Comparison of ENCODE assay signal across 9 mouse cellular contexts in genomic region chr17:31074666-31075065, GRCm38 (mm10). TPM values are rescaled to one million over a fixed set of nuclear protein-coding genes. Genes with fewer than 3 reads are reported as not detected.
DNase-seq lines count a peak whose midpoint lies in the region; ATAC-seq and TF ChIP-seq lines count a peak whose summit lies in the region.
"Had no signal": no experiment of that assay in that cellular context is flagged by ENCODE, and none has a peak within 500 bp of the region (broad histone marks: within the 10 kb centered on the region; RNA-seq: fewer than 3 reads in every experiment).

No protein-coding gene starts in this region.

- H3K4me2 ChIP-seq in neural tube, embryonic 15.5 days: no peak overlapping the region

- peak overlapping the region; percentile 28 for H3K27ac ChIP-seq in left cerebral cortex, adult 2 months
- 0 out of 2 replicates have a peak overlapping the region, but pooled peaks have one; percentile 88 for H3K27ac ChIP-seq in neural tube, embryonic 15.5 days (replicated peaks)

- H3K27me3 ChIP-seq in neural tube, embryonic 15.5 days (replicated peaks): no peaks in the 10 kb centered on the region

- H3K36me3 ChIP-seq in neural tube, embryonic 15.5 days: no peaks in the 10 kb centered on the region

- no peak overlapping the region for H3K4me3 ChIP-seq in left cerebral cortex, adult 2 months
- no peak overlapping the region for H3K4me3 ChIP-seq in neural tube, embryonic 15.5 days (replicated peaks)

- intact Hi-C loops in left cerebral cortex, adult 2 months (cut with DNase I): no loop called here
- intact Hi-C loops in left cerebral cortex, postnatal 36 days (cut with DNase I): loop anchor here (5.0 kb wide), 1 partner anchor 237 kb away; no protein-coding TSS in a partner anchor

- DNase-seq in left cerebral cortex, adult 2 months (ENCODE audit: extremely low spot score in 1 of 2, low spot score in 2 of 2): no peak
- DNase-seq in left cerebral cortex, adult 11 months (ENCODE audit: low spot score): no peak
- peak; percentile 28 for DNase-seq in adipocyte (ENCODE audit: low spot score)
- DNase-seq in left cerebral cortex, postnatal 36 days (ENCODE audit: low spot score in 2 of 2): no peak
- no peak for DNase-seq in cerebellum, postnatal 4 days (ENCODE audit: low spot score in 2 of 2)
- DNase-seq in lung, postnatal 14 days: no peak

- H3K4me1 ChIP-seq in neural tube, embryonic 15.5 days: peaks cover 79% of the 10 kb centered on the region

- TF ChIP-seq CTCF in left cerebral cortex, adult 2 months (IDR thresholded peaks at IDR 0.05): no peak

- WGBS in neural tube, embryonic 15.5 days: 71% methylated on average over 3 of the region's 3 CpGs

- peak; percentile 36 to 48; a peak in 2 of 4 replicates for ATAC-seq in hematopoietic stem cell, adult 5-6 weeks (replicated peaks in 1 of 2; ENCODE audit: insufficient read depth in 1 of 2, low FRiP score in 2 of 2, low TSS enrichment in 1 of 2, low read depth in 1 of 2, poor library complexity in 2 of 2, severe bottlenecking in 2 of 2)
- no peak for ATAC-seq in neural tube, embryonic 15.5 days (ENCODE audit: low FRiP score)

- H3K9ac ChIP-seq in neural tube, embryonic 15.5 days (replicated peaks): no peak overlapping the region

- no peaks in the 10 kb centered on the region for H3K9me3 ChIP-seq in neural tube, embryonic 15.5 days (replicated peaks)

RNA-seq across cellular contexts. Expression of gene Abcg1, which starts 17.2 kb away (rescaled TPM):
- total RNA-seq in left cerebral cortex, adult 2 months (2021): 10 to 100 TPM; 76.5 to 77.6 TPM
- 42.2 and 49.4 TPM in 2 replicates for total RNA-seq in hematopoietic stem cell, adult 5-6 weeks (2017)
- polyA plus RNA-seq in neural tube, embryonic 15.5 days (2015; fragmentation: Nextera tagmentation; extraction: Ambion mirVana): 18.5 and 19.9 TPM in 2 replicates
- total RNA-seq in left cerebral cortex, postnatal 36 days (2021): 10 to 100 TPM; 65.5 to 77.2 TPM

RNA-seq across cellular contexts. Expression of gene Tff3, which starts 54.8 kb away (rescaled TPM):
- not detected for total RNA-seq in left cerebral cortex, adult 2 months (2021)
- not detected in 2 replicates for total RNA-seq in hematopoietic stem cell, adult 5-6 weeks (2017)
- 3.2 and 32.6 TPM in 2 replicates for polyA plus RNA-seq in neural tube, embryonic 15.5 days (2015; fragmentation: Nextera tagmentation; extraction: Ambion mirVana)
- not detected for total RNA-seq in left cerebral cortex, postnatal 36 days (2021)
- polyA plus RNA-seq: activated CD4-positive, CD25-positive, alpha-beta regulatory T cell, adult 4 months had no signal
